Mouse (Mus musculus): ENCODE results near the gene Aplf.

DNA sequence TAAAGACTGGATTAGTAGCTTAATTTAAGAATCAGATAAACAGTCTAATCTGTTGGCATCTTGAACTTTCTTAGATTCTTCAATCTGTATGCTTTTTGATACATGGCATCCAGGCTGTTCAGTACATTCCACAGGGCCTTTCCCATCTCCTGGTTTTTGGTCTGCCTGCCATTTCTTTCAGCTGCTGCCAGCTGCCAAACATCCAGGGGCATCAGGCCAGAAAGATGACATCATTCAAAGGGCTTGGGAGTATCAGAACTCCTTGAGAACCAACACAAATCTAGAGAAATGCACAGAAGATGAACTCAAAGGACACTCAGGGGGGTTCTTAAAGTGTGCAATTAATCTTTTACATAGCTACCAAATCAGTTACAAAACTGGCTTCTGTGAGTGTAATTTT, 72.2 kb downstream of the Aplf start:
- TF ChIP-seq CTCF (IDR thresholded peaks at IDR 0.05; ENCODE audit: low read depth, low read length) (no peak), POLR2A (IDR thresholded peaks at IDR 0.05; ENCODE audit: borderline replicate concordance, low read depth, low read length) (no peak)
